Mouse (Mus musculus): ENCODE results near the gene Sfta2. TPM values are rescaled to one million over a fixed set of nuclear protein-coding genes. Genes with fewer than 3 reads are reported as not detected.
A peak's percentile ranks its signal among the peaks of the same experiment; 100 is the strongest.

The Sfta2 gene
- polyA plus RNA-seq, 1 experiment from 2014 or later: not detected

GRCm38 (mm10) chr17:35643609-35644236 is 42.4 kb downstream of the Sfta2 start, which contains the start of gene Mucl3:
Gene Mucl3, minus strand, starts transcription at chr17:35643695.
- H3K27me3 ChIP-seq (replicated peaks): 0 out of 2 replicates have a peak, but pooled peaks cover 6% of the 10 kb centered on the region
- H3K4me2 ChIP-seq: no peak within 1 kb of the TSS
- H3K36me3 ChIP-seq: no peaks in the 10 kb centered on the region
- 76% methylated on average over 13 of the region's 13 CpGs for WGBS
- no peak within 1 kb of the TSS for H3K27ac ChIP-seq (replicated peaks)
- no peaks in the 10 kb centered on the region for H3K4me1 ChIP-seq
- no peaks in the 10 kb centered on the region for H3K9me3 ChIP-seq (replicated peaks)
- no peak within 1 kb of the TSS for H3K4me3 ChIP-seq (replicated peaks)
- no peak for ATAC-seq (ENCODE audit: low FRiP score)
- H3K9ac ChIP-seq (replicated peaks): no peak within 1 kb of the TSS

- no peak for ATAC-seq (ENCODE audit: low FRiP score)
- no peak overlapping the region for H3K9ac ChIP-seq (replicated peaks)
- H3K36me3 ChIP-seq: no peaks in the 10 kb centered on the region
- 0 out of 2 replicates have a peak, but pooled peaks cover 3% of the 10 kb centered on the region for H3K27me3 ChIP-seq (replicated peaks)
- no peak overlapping the region for H3K27ac ChIP-seq (replicated peaks)
- no peaks in the 10 kb centered on the region for H3K4me1 ChIP-seq
- WGBS: 72% methylated on average over 2 of the region's 2 CpGs
- no peak overlapping the region for H3K4me2 ChIP-seq
- H3K4me3 ChIP-seq (replicated peaks): no peak overlapping the region
- H3K9me3 ChIP-seq (replicated peaks): no peaks in the 10 kb centered on the region
Observed at GRCm38 (mm10) chr17:35649429-35649828, 48.1 kb downstream of the Sfta2 start.

GRCm38 (mm10) chr17:35653086-35653485 is 51.7 kb downstream of the Sfta2 start:
- no peaks in the 10 kb centered on the region for H3K27me3 ChIP-seq (replicated peaks)
- no peak overlapping the region for H3K4me2 ChIP-seq
- no peaks in the 10 kb centered on the region for H3K9me3 ChIP-seq (replicated peaks)
- no peak for ATAC-seq (ENCODE audit: low FRiP score)
- H3K4me1 ChIP-seq: no peaks in the 10 kb centered on the region
- H3K36me3 ChIP-seq: peaks cover 29% of the 10 kb centered on the region
- H3K27ac ChIP-seq (replicated peaks): no peak overlapping the region
- no peak overlapping the region for H3K9ac ChIP-seq (replicated peaks)
- H3K4me3 ChIP-seq (replicated peaks): no peak overlapping the region
- 82% methylated on average over 2 of the region's 2 CpGs for WGBS

GRCm38 (mm10) chr17:35665957-35666515 is 64.7 kb downstream of the Sfta2 start:
- Histone ChIP-seq H3K9ac (replicated peaks) (no peak overlapping the region; the same call in 1 of the 2 replicates), H3K9me3 (replicated peaks) (no peaks in the 10 kb centered on the region), H3K36me3 (peaks cover 19% of the 10 kb centered on the region), H3K27me3 (replicated peaks) (no peaks in the 10 kb centered on the region), H3K27ac (replicated peaks) (no peak overlapping the region), H3K4me1 (peaks cover 21% of the 10 kb centered on the region), H3K4me2 (peak overlapping the region; percentile 94), H3K4me3 (replicated peaks) (no peak overlapping the region)
- no peak for ATAC-seq (ENCODE audit: low FRiP score)
- 85% methylated on average over 17 of the region's 17 CpGs for WGBS

GRCm38 (mm10) chr17:35666851-35667256 is 65.5 kb downstream of the Sfta2 start:
- Histone ChIP-seq H3K4me2 (peak overlapping the region; percentile 94), H3K4me1 (peaks cover 21% of the 10 kb centered on the region), H3K27me3 (replicated peaks) (no peaks in the 10 kb centered on the region), H3K36me3 (peaks cover 10% of the 10 kb centered on the region; the same call in 1 of the 2 replicates), H3K27ac (replicated peaks) (peak overlapping the region; percentile 90), H3K9me3 (replicated peaks) (no peaks in the 10 kb centered on the region), H3K4me3 (replicated peaks) (peak overlapping the region; percentile 82), H3K9ac (replicated peaks) (peak overlapping the region; percentile 88)
- 6% methylated on average over 13 of the region's 13 CpGs for WGBS
- peak; percentile 69 for ATAC-seq (ENCODE audit: low FRiP score)

- peaks cover 10% of the 10 kb centered on the region; the same call in 1 of the 2 replicates for H3K36me3 ChIP-seq
- H3K4me2 ChIP-seq: peak within 1 kb of the TSS; percentile 94
- no peaks in the 10 kb centered on the region for H3K27me3 ChIP-seq (replicated peaks)
- peak within 1 kb of the TSS; percentile 82 for H3K4me3 ChIP-seq (replicated peaks)
- H3K9me3 ChIP-seq (replicated peaks): no peaks in the 10 kb centered on the region
- 2% methylated on average over 61 of the region's 61 CpGs for WGBS
- peak; percentile 93 for ATAC-seq (ENCODE audit: low FRiP score)
- H3K27ac ChIP-seq (replicated peaks): peak within 1 kb of the TSS; percentile 90
- H3K4me1 ChIP-seq: peaks cover 26% of the 10 kb centered on the region
- peak within 1 kb of the TSS; percentile 88 for H3K9ac ChIP-seq (replicated peaks)
Observed at GRCm38 (mm10) chr17:35667334-35668065, 66.2 kb downstream of the Sfta2 start, which contains the start of gene Vars2. Gene Vars2, minus strand, starts transcription at chr17:35667592.

GRCm38 (mm10) chr17:35669731-35670130 is 68.4 kb downstream of the Sfta2 start:
- 96% methylated on average over 9 of the region's 9 CpGs for WGBS
- no peak overlapping the region for H3K9ac ChIP-seq (replicated peaks)
- H3K9me3 ChIP-seq (replicated peaks): no peaks in the 10 kb centered on the region
- H3K4me2 ChIP-seq: no peak overlapping the region
- H3K36me3 ChIP-seq: no peaks in the 10 kb centered on the region
- no peaks in the 10 kb centered on the region for H3K27me3 ChIP-seq (replicated peaks)
- no peak overlapping the region for H3K27ac ChIP-seq (replicated peaks)
- no peak for ATAC-seq (ENCODE audit: low FRiP score)
- H3K4me1 ChIP-seq: peaks cover 33% of the 10 kb centered on the region
- H3K4me3 ChIP-seq (replicated peaks): no peak overlapping the region

- 91% methylated on average over 6 of the region's 6 CpGs for WGBS
- H3K27ac ChIP-seq (replicated peaks): no peak overlapping the region
- H3K27me3 ChIP-seq (replicated peaks): no peaks in the 10 kb centered on the region
- H3K4me1 ChIP-seq: peaks cover 23% of the 10 kb centered on the region
- no peak for ATAC-seq (ENCODE audit: low FRiP score)
- no peaks in the 10 kb centered on the region for H3K36me3 ChIP-seq
- no peaks in the 10 kb centered on the region for H3K9me3 ChIP-seq (replicated peaks)
- H3K9ac ChIP-seq (replicated peaks): no peak overlapping the region
- no peak overlapping the region for H3K4me2 ChIP-seq
- no peak overlapping the region for H3K4me3 ChIP-seq (replicated peaks)
Observed at GRCm38 (mm10) chr17:35671846-35672245, 70.5 kb downstream of the Sfta2 start.

GRCm38 (mm10) chr17:35672527-35672926 is 71.2 kb downstream of the Sfta2 start:
- Histone ChIP-seq H3K9me3 (replicated peaks) (no peaks in the 10 kb centered on the region), H3K9ac (replicated peaks) (no peak overlapping the region), H3K36me3 (no peaks in the 10 kb centered on the region), H3K27me3 (replicated peaks) (no peaks in the 10 kb centered on the region), H3K27ac (replicated peaks) (no peak overlapping the region), H3K4me1 (peaks cover 21% of the 10 kb centered on the region), H3K4me3 (replicated peaks) (peak overlapping the region; percentile 68; the same call in 1 of the 2 replicates), H3K4me2 (peak overlapping the region; percentile 88; the same call in 1 of the 2 replicates)
- ATAC-seq (ENCODE audit: low FRiP score): no peak
- 86% methylated on average over 6 of the region's 6 CpGs for WGBS

- peaks cover 12% of the 10 kb centered on the region for H3K4me1 ChIP-seq
- H3K4me3 ChIP-seq (replicated peaks): peak within 1 kb of the TSS; percentile 68
- ATAC-seq (ENCODE audit: low FRiP score): peak; percentile 95
- no peaks in the 10 kb centered on the region for H3K27me3 ChIP-seq (replicated peaks)
- 2% methylated on average over 23 of the region's 23 CpGs for WGBS
- H3K36me3 ChIP-seq: no peaks in the 10 kb centered on the region
- H3K9me3 ChIP-seq (replicated peaks): no peaks in the 10 kb centered on the region
- peak within 1 kb of the TSS; percentile 89 for H3K9ac ChIP-seq (replicated peaks)
- H3K27ac ChIP-seq (replicated peaks): no peak within 1 kb of the TSS
- peak within 1 kb of the TSS; percentile 88 for H3K4me2 ChIP-seq
Observed at GRCm38 (mm10) chr17:35673416-35674035, 72.2 kb downstream of the Sfta2 start, which contains the start of gene Gtf2h4. Gene Gtf2h4, minus strand, starts transcription at chr17:35673739.

GRCm38 (mm10) chr17:35680591-35680990 is 79.2 kb downstream of the Sfta2 start:
- H3K36me3 ChIP-seq: peaks cover 54% of the 10 kb centered on the region
- H3K4me3 ChIP-seq (replicated peaks): no peak overlapping the region
- 53% methylated on average over 6 of the region's 6 CpGs for WGBS
- no peak overlapping the region for H3K27ac ChIP-seq (replicated peaks)
- H3K4me1 ChIP-seq: no peaks in the 10 kb centered on the region
- H3K4me2 ChIP-seq: no peak overlapping the region
- H3K27me3 ChIP-seq (replicated peaks): no peaks in the 10 kb centered on the region
- no peak overlapping the region for H3K9ac ChIP-seq (replicated peaks)
- no peak for ATAC-seq (ENCODE audit: low FRiP score)
- H3K9me3 ChIP-seq (replicated peaks): no peaks in the 10 kb centered on the region
